Mouse (Mus musculus): ENCODE results near the gene Cbx7.
A peak's percentile ranks its signal among the peaks of the same experiment; 100 is the strongest.

Gene Cbx7

DNA sequence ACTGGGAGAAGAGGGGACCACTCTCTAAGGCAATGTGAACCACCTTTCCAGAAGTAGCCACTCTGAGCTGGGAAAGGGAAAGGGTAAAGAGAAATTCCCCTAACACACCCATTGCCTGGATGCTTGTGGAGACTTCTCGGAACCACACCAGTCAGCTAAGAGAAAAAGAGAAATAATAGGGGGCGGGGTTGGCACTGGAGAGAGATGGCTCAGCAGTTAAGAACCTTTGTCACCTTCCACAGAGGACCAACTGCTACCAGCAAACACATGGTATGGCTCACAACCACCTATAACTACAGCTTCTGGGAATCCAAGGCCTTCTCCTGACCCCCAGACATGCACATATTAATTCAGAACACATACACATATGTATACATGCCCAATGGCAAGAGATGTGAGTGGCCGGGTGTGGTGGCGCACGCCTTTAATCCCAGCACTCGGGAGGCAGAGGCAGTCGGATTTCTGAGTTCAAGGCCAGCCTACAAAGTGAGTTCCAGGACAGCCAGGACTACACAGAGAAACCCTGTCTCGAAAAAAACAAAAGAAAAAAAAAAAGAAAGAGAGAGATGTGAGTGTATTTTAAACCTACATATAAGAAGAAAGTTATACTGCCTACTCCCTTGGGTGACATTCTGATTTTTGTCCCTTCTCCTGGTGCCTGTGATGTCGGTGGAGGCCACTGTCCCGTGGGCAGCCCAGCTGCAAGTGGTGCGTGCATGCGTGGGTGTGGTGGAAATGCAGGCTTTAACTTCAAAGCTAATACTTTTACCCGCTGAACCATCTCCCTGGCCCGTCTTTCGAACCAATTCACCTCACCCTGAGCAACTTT lies 77.7 kb downstream of the Cbx7 start:
- peak; percentile 60 for DNase-seq (ENCODE audit: low read depth, low spot score)
- Histone ChIP-seq H3K27me3 (ENCODE audit: control insufficient read depth, insufficient read depth, low read length, poor library complexity, severe bottlenecking) (no peaks in the 10 kb centered on the region), H3K36me3 (ENCODE audit: control insufficient read depth, insufficient read depth, low read length, poor library complexity, severe bottlenecking) (peaks cover 34% of the 10 kb centered on the region)

DNA sequence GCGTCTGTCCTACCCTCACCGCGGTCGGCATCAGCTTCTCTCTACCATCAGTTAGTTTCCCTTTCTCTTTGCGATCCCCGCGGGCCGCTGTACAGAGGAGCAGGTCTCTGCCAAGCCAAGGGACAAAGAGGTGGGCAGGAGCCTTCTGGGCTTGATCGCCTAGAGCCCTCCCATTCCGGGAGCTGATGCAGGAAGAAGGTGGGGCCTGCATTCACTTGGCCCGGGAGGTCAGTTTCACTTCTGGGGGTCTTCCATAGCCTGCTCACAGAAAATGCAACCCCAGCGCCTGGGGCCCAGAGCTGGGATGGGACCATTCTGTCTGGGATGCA lies 78.7 kb downstream of the Cbx7 start:
- peaks cover 26% of the 10 kb centered on the region for H3K36me3 ChIP-seq (ENCODE audit: control insufficient read depth, insufficient read depth, low read length, poor library complexity, severe bottlenecking)
- DNase-seq (ENCODE audit: low read depth, low spot score), result peak; percentile 82

DNA sequence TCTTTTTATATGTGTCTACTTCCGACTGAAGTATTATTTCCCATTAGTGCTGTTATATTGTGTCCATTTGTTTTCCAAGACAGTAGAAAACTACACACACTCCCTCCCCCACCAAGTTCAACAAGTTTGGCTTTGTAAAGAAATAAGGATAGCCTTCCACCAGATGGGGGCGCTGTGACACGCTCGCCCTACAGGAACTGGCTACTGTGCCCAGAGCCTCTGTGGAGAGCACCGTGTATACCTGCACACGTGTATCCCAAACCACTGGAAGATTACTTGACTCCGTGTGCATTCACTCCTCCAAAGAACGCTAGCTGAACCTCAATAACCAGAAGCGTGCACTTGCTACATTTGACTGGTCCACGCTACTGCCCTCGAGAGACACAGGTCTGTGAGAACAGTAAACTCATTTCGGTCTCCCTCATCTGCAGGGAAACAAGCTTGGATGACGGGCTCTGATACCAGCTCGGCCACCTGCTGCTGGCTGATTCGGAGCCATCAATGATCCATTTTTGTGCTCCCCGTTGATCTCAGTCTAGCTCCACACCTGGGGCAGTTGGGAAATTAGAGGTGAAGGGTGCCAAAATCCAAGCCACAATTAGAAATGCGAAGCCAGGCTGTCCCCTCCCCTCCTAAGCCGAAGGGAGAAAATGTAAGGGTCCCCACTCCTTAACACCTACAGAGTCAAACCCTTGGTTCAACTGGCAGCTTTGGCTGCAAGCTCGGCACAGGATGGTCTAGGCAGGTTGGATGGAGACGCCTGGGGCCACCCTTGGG lies 79.3 kb downstream of the Cbx7 start, which contains the start of gene Apobec3:
Gene Apobec3, plus strand, starts transcription at position 224 of the 777 bp plus-strand sequence.
- DNase-seq (ENCODE audit: low read depth, low spot score), result peak; percentile 90
- Histone ChIP-seq H3K36me3 (ENCODE audit: control insufficient read depth, insufficient read depth, low read length, poor library complexity, severe bottlenecking) (peaks cover 24% of the 10 kb centered on the region), H3K27me3 (ENCODE audit: control insufficient read depth, insufficient read depth, low read length, poor library complexity, severe bottlenecking) (no peaks in the 10 kb centered on the region)

More for the DNA sequence above, 78.7 kb downstream of the Cbx7 start:
- no peaks in the 10 kb centered on the region for H3K27me3 ChIP-seq (ENCODE audit: control insufficient read depth, insufficient read depth, low read length, poor library complexity, severe bottlenecking)

DNA sequence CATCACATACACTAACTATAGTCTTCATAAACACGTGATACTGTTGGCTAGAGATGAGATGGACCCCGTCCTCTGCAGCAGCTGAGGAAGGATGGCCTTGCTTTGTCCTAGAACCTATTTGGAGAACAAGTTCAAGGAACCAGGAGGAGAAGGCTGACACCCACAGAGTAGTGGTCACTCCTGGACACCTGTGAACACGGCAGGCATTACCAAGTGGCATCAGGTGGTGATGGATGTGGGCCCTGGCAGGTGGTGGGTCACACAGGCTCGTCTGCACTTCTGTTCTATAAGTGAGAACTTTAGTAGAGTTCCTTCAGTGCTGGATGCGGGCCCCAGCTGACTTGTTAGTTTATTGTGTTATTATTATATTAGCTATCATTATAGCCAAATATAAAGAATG lies 86.1 kb downstream of the Cbx7 start:
- Histone ChIP-seq H3K27me3 (ENCODE audit: control insufficient read depth, insufficient read depth, low read length, poor library complexity, severe bottlenecking) (no peaks in the 10 kb centered on the region), H3K36me3 (ENCODE audit: control insufficient read depth, insufficient read depth, low read length, poor library complexity, severe bottlenecking) (peaks cover 4% of the 10 kb centered on the region)
- no peak for DNase-seq (ENCODE audit: low read depth, low spot score)

DNA sequence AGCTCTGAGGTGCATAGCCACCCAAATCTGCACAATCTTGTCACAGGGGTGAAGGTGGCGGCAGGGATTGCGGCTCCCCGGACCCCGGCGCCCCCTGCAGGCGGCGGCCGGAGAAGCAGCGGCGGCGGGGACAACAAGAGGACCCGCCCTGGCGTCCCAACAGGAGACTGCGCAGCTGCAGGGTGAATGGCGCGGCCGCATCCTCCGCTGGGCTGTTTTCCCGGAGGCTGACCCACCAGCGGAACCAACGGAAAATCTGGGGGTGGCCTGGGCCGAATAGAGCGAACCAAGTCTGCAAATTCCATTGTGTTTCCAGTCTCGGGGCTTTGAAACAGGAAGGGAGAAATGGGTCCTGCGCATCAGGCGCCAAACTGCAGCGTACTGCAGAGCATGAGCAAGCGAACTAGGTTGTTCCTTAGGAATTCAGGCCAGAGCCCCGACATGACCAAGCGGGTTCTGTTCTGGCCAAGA lies 87.5 kb downstream of the Cbx7 start:
- peak; percentile 89 for DNase-seq (ENCODE audit: low read depth, low spot score)
- no peaks in the 10 kb centered on the region for H3K27me3 ChIP-seq (ENCODE audit: control insufficient read depth, insufficient read depth, low read length, poor library complexity, severe bottlenecking)

DNA sequence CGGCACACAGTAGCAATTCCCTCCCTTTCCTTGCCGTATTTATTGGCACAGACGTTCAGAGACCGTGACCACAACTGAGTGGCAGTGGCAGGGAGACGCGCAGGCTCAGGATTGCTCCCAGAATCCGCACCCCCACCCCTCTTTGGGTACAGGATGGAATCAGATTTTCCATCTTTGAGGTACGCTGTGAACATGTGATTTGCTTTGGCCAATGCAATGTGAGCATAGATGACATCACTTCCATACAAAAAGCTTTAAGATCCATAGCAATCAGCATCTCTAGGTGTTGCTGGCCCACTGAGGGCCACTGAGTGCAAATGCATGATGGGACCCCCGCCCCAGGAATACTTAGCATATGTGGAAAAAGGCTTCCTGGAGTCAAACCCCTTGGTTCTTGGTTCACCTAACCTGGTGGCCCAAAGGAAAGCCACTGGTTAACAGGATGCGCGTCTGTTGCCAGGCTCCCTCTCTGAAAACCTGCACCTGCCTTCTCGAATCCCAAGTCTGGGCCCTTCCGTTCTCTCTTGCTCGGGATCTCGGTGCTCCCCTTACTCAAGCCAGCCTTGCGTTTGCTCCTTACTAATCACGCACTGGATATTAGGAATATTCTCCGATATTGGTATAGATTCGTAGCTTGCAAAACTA lies 88.2 kb downstream of the Cbx7 start:
- Histone ChIP-seq H3K27me3 (ENCODE audit: control insufficient read depth, insufficient read depth, low read length, poor library complexity, severe bottlenecking) (no peaks in the 10 kb centered on the region), H3K36me3 (ENCODE audit: control insufficient read depth, insufficient read depth, low read length, poor library complexity, severe bottlenecking) (peaks cover 2% of the 10 kb centered on the region)
- peak; percentile 19 for DNase-seq (ENCODE audit: low read depth, low spot score)

More for the DNA sequence above, 87.5 kb downstream of the Cbx7 start:
- H3K36me3 ChIP-seq (ENCODE audit: control insufficient read depth, insufficient read depth, low read length, poor library complexity, severe bottlenecking), result peaks cover 4% of the 10 kb centered on the region

DNA sequence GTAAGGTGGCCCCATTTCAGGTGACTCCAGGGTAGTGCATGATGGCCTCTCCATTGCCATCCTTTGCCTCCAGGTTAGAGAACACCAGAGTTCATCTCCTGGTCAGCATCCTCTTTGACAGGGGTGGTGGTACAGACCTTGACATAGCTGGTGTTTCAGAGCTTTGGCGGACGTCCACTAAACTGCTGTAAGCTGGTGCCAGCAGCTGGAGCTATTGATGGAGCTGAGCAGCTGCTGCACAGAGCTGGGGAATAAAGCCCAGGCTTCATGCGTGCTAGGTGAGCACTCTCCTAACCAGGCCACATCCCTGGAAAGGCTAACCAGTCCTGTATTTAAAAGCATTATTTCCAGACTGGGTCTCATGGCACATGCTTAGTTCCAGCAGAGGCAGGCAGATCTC lies 90.4 kb downstream of the Cbx7 start:
- no peaks in the 10 kb centered on the region for H3K36me3 ChIP-seq (ENCODE audit: control insufficient read depth, insufficient read depth, low read length, poor library complexity, severe bottlenecking)
- DNase-seq (ENCODE audit: low read depth, low spot score), result no peak
- H3K27me3 ChIP-seq (ENCODE audit: control insufficient read depth, insufficient read depth, low read length, poor library complexity, severe bottlenecking), result no peaks in the 10 kb centered on the region

DNA sequence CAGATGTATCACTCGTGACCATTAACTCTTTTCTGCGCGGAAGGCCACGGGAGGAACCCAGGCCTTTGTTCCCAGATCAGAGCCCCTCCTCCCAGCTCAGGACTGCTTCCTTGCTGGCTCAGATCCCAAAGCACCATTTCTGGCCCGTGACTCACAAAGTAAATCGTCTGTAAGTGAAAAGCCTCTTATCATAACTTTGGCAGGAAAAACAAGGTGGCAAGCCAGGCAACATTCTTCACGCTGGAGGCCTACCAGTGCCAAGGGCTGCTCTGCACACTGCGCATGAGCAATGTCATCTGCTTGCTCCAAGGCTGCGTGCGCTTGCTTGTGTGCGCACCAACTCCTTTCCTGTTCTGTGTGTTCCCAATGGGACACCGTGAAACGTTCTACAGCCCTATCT lies 91.6 kb downstream of the Cbx7 start:
- H3K27me3 ChIP-seq (ENCODE audit: control insufficient read depth, insufficient read depth, low read length, poor library complexity, severe bottlenecking), result no peaks in the 10 kb centered on the region
- no peaks in the 10 kb centered on the region for H3K36me3 ChIP-seq (ENCODE audit: control insufficient read depth, insufficient read depth, low read length, poor library complexity, severe bottlenecking)
- no peak for DNase-seq (ENCODE audit: low read depth, low spot score)

DNA sequence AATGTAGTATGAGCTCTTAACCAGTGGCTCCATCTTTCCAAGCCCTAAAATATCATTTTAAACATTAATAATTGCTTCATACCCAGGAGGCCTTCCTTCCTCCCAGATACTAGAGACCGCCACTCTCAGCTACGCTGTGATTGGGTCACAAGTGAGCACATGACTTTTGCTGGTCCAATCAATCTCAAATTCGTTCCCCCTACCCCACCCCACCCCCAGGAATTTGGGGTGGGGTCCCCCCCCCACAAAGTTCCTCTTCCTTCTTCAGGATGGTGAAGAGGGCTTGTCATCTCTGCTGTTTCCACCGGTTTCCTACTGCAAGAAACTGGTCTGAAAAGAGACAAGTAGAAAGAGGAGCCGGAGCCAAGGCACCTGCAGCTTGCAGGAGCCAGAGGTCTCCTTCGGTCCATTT lies 92.2 kb downstream of the Cbx7 start:
- H3K36me3 ChIP-seq (ENCODE audit: control insufficient read depth, insufficient read depth, low read length, poor library complexity, severe bottlenecking), result no peaks in the 10 kb centered on the region
- H3K27me3 ChIP-seq (ENCODE audit: control insufficient read depth, insufficient read depth, low read length, poor library complexity, severe bottlenecking), result no peaks in the 10 kb centered on the region
- DNase-seq (ENCODE audit: low read depth, low spot score), result no peak

DNA sequence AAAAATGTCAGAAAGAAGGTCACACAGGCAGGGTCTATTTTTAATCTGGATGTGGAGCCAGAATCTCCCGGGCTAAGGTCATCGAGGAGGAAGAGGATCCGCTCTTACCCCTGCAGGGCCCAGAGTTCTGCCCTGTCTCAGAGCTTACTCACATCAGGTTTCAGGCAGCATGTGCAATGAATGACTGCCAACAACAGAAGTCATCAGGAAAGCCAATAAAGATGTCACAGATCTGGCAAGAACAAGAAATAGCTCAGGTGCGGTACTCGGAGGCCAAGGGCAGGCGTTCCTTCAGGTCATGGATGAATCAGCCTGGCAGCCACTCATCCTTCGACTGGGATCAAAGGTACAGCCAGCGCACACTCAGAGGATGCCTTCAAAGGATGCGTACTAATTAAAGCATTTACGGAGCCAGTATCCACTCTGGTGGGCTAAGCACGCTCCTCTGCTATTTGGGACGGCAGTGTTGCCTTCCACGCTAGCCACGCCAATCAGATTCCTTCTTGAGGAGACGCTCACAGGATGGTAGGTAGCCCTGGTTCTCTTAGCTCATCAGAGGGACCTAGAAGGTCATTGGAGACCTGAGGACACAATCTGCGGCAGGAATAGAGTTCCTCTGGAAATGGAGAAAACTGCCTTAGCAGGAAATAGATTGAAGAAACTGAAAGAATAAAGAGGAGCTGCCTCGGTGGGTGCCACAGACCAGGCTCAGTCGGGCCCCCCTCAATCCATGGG lies 95.5 kb downstream of the Cbx7 start:
- no peak for DNase-seq (ENCODE audit: low read depth, low spot score)
- H3K36me3 ChIP-seq (ENCODE audit: control insufficient read depth, insufficient read depth, low read length, poor library complexity, severe bottlenecking), result no peaks in the 10 kb centered on the region
- no peaks in the 10 kb centered on the region for H3K27me3 ChIP-seq (ENCODE audit: control insufficient read depth, insufficient read depth, low read length, poor library complexity, severe bottlenecking)

DNA sequence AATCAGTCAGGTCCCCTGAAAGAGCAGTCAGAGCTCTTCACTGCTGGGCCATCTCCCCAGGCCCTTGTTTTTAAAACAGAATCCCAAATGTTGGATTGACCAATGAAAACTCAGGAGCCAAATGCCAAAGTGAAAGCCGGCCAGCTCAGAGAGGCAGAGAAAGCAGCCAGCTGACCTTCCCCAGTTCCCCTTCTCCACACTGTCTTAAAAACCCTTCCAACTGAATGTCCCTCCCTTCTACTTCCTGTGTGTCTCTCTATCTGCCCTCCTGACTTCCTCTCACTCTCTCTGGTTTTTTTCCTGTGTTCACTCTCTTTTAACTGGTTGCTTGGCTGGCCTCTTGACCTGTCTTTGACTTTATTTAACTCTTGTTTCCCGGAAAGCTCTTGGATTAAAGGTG lies 96.9 kb downstream of the Cbx7 start:
- Histone ChIP-seq H3K27me3 (ENCODE audit: control insufficient read depth, insufficient read depth, low read length, poor library complexity, severe bottlenecking) (no peaks in the 10 kb centered on the region), H3K36me3 (ENCODE audit: control insufficient read depth, insufficient read depth, low read length, poor library complexity, severe bottlenecking) (no peaks in the 10 kb centered on the region)
- no peak for DNase-seq (ENCODE audit: low read depth, low spot score)

DNA sequence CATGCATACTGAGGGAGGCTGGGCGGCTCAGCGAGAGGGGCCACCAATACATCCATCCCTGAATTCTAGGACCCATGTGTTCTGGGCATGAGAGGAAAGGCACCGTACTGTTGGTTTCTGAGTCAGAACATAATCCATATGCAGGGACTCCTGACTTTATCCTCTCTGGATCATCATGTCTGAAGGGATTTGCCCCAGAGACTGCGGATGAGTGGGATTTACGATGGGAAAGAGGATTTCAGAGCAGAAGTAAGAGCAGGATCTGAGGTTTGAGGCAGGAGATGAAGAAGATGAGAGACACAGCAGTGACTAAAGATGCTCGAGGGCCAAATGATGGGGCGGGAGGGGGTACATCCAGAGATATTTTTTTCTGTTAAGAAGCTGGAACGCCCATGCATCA lies 97.4 kb downstream of the Cbx7 start:
- H3K27me3 ChIP-seq (ENCODE audit: control insufficient read depth, insufficient read depth, low read length, poor library complexity, severe bottlenecking), result no peaks in the 10 kb centered on the region
- H3K36me3 ChIP-seq (ENCODE audit: control insufficient read depth, insufficient read depth, low read length, poor library complexity, severe bottlenecking), result no peaks in the 10 kb centered on the region
- DNase-seq (ENCODE audit: low read depth, low spot score), result no peak

DNA sequence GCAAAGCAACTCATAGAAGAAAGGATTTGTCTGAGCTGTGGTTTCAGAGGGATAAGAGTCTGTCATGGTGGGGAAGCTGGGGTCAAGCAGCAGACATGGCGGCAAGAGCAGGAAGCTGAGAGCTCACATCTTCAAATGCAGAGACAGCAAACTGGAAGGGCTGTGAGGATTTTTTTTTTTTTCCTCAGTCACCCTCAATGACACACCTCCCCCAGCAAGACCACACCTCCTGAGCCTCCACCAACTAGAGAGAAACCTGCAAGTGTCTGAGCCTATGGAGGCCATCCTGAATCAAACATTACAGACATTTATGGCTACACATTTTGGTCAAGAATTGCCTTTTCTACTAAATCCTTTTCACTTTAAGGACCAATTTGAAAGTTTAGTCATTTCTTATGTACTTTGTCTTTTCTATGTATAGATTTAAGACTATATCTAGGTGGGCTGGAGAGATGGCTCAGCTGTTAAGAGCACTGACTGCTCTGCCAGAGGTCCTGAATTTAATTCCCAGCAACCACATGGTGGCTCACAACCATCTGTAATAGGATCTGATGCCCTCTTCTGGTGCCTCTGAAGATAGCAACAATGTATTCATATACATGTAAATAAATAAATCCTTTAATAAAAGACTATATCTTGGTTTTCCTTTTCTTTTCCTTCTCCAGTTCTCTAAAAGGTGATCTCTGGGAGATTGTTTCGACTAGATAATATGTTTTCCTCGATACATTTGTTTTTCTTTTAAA lies 103.5 kb downstream of the Cbx7 start:
- no peaks in the 10 kb centered on the region for H3K27me3 ChIP-seq (ENCODE audit: control insufficient read depth, insufficient read depth, low read length, poor library complexity, severe bottlenecking)
- no peaks in the 10 kb centered on the region for H3K36me3 ChIP-seq (ENCODE audit: control insufficient read depth, insufficient read depth, low read length, poor library complexity, severe bottlenecking)
- peak; percentile 37 for DNase-seq (ENCODE audit: low read depth, low spot score)

Measured in splenic B cell, adult 2 months (primary cell).